Mouse (Mus musculus) cerebellum, adult 2 months (tissue): Measurements from ENCODE around the gene Hsd17b11.

Source experiments
- CTCF ChIP-seq: fragments of 200-500 bp; IDR thresholded peaks from 2 replicates; pipeline ENCODE4 v1.5.1; 2011; ENCODE audit warnings: low read depth, mild to moderate bottlenecking, control low read depth, low read length, moderate library complexity, borderline replicate concordance; ENCODE audit not compliant: insufficient read depth
- POLR2A ChIP-seq: fragments of 200-500 bp; IDR thresholded peaks from 2 replicates; pipeline ENCODE4 v1.6.1; 2011; ENCODE audit warnings: low read length, control low read depth, borderline replicate concordance; ENCODE audit not compliant: insufficient read depth

GRCm38 (mm10) chr5:104025245-104025854 is 3.6 kb upstream of the Hsd17b11 start:
- TF ChIP-seq POLR2A (no peak), CTCF (no peak)
